Mouse (Mus musculus) C2C12 (cell line): ENCODE measurements around the gene Fer. TPM values are rescaled to one million over a fixed set of nuclear protein-coding genes. Genes with fewer than 3 reads are reported as not detected.
A peak's percentile ranks its signal among the peaks of the same experiment; 100 is the strongest.

Experiments used
- H3K27me3 ChIP-seq: one replicate; pipeline ENCODE4 v1.6.1; 2011; ENCODE audit not compliant: control insufficient read depth, insufficient read depth, insufficient read length
- H3K36me3 ChIP-seq: one replicate; pipeline ENCODE4 v1.6.1; 2011; ENCODE audit not compliant: control insufficient read depth, insufficient read depth
- H3K4me3 ChIP-seq: one replicate; pipeline ENCODE4 v1.5.1; 2011; ENCODE audit warnings: mild to moderate bottlenecking, control low read depth; ENCODE audit not compliant: poor library complexity, insufficient read depth, severe bottlenecking
- H3K79me2 ChIP-seq: one replicate; pipeline ENCODE4 v1.6.1; 2011; ENCODE audit not compliant: control insufficient read depth, insufficient read depth
- H3K79me3 ChIP-seq: one replicate; pipeline ENCODE4 v1.6.1; 2011; ENCODE audit warnings: low read depth, control low read depth
- H3ac ChIP-seq: one replicate; pipeline ENCODE3; 2011; ENCODE audit warnings: low read depth; ENCODE audit not compliant: control insufficient read depth, insufficient read length
- CEBPB ChIP-seq: IDR thresholded peaks from one replicate; pipeline ENCODE4 v1.6.1; 2011; ENCODE audit warnings: low read depth, mild to moderate bottlenecking, control low read depth, moderate library complexity
- CTCF ChIP-seq: IDR thresholded peaks from one replicate; pipeline ENCODE4 v1.5.1; 2011; ENCODE audit not compliant: control insufficient read depth, insufficient read depth, insufficient read length
- FOSL1 ChIP-seq: IDR thresholded peaks from one replicate; pipeline ENCODE4 v1.8.0; 2011; ENCODE audit warnings: mild to moderate bottlenecking, low read length; ENCODE audit not compliant: poor library complexity, insufficient read depth, severe bottlenecking
- MAX ChIP-seq: IDR thresholded peaks from one replicate; pipeline ENCODE4 v1.6.1; 2011; ENCODE audit warnings: mild to moderate bottlenecking, control low read depth
- MYOD1 ChIP-seq: IDR thresholded peaks from one replicate; pipeline ENCODE4 v1.6.1; 2011; ENCODE audit warnings: low read depth; ENCODE audit not compliant: control insufficient read depth, insufficient read length
- MYOG ChIP-seq: IDR thresholded peaks from one replicate; pipeline ENCODE4 v1.6.1; 2011; ENCODE audit not compliant: control insufficient read depth, insufficient read length; ENCODE audit errors: extremely low read depth
- USF1 ChIP-seq: IDR thresholded peaks from one replicate; pipeline ENCODE4 v1.6.1; 2011; ENCODE audit warnings: low read depth, mild to moderate bottlenecking, control low read depth, moderate library complexity
- polyA plus RNA-seq: library from polyadenylated mRNA; unstranded; fragments of >200 nt; fragmentation: generic; extraction: Trizol; gene quantifications from one replicate; pipeline ENCODE4 v1.2.1, GENCODE M21; 2012; ENCODE audit warnings: missing spikeins

Gene Fer
- polyA plus RNA-seq, 1 experiment: 8.8 TPM

DNA sequence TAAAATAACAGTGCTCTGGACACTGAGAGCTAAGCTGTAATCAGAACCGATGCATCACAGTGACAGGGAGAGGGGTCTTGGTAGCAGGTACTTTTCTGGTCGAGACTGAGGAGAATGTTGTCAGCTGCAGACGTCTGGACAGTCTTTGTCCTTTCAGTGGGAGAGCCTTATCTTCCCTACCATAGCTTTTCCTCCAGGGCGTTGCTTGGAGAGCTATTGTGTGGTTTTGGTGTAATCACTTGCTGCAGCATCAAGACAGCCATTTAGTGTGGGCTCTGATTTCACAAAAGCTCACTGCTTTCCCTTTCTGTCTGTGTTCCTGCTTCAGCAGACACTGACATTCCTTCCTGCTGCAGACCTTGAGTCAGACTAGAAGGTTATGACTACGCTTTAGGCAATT, 107.4 kb downstream of the Fer start:
- H3K79me3 ChIP-seq: no peaks in the 10 kb centered on the region
- H3ac ChIP-seq: peak overlapping the region; percentile 6
- TF ChIP-seq MAX (no peak), USF1 (no peak), MYOG (no peak), MYOD1 (no peak), FOSL1 (no peak), CEBPB (no peak)
- H3K79me2 ChIP-seq: no peaks in the 10 kb centered on the region
- no peak overlapping the region for H3K4me3 ChIP-seq
- no peaks in the 10 kb centered on the region for H3K27me3 ChIP-seq
- peaks cover 4% of the 10 kb centered on the region for H3K36me3 ChIP-seq

DNA sequence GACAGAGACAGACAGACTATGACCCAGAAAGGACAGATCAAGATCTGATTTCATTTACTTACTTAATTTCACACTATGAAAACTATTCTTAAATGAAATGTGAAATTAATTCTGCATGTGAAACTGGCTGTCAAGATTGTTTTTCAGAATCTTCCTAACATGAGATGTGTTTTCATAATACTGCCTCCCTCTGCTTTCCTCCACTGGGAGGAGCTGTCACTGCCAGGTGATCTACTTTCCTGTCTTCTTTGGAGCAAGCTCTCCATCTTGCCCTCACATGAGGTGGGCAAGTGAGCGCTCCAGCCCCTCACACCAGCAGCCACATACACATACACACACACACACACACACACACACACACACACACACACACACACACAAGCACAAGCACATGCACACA, 108.1 kb downstream of the Fer start:
- Histone ChIP-seq H3K4me3 (no peak overlapping the region), H3K79me3 (no peaks in the 10 kb centered on the region), H3K27me3 (no peaks in the 10 kb centered on the region), H3K36me3 (peaks cover 4% of the 10 kb centered on the region), H3K79me2 (no peaks in the 10 kb centered on the region), H3ac (no peak overlapping the region)
- TF ChIP-seq MAX: no peak
- no peak for TF ChIP-seq CEBPB
- no peak for TF ChIP-seq MYOD1
- no peak for TF ChIP-seq CTCF
- TF ChIP-seq FOSL1: no peak
- TF ChIP-seq MYOG: no peak
- no peak for TF ChIP-seq USF1

DNA sequence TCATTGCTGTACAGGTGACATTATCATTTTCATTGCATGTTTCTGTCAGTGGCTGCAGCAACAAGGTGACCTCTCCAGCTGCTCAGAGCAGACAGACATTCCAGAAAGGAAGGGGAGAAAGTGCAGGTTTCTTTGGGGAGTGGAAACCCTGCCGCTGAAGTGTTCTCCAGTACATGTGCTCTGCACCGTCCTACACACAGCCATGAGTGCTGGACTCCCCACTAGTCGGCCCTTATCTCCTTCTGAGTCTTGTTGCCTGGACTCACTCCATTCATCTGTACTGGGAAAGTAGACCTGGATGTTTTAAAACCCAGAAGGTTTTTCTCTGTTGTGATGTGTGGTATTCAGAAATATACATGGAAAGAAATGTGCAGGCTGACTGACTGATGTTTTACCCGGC, 109.3 kb downstream of the Fer start:
- Histone ChIP-seq H3K4me3 (no peak overlapping the region), H3K27me3 (no peaks in the 10 kb centered on the region)

DNA sequence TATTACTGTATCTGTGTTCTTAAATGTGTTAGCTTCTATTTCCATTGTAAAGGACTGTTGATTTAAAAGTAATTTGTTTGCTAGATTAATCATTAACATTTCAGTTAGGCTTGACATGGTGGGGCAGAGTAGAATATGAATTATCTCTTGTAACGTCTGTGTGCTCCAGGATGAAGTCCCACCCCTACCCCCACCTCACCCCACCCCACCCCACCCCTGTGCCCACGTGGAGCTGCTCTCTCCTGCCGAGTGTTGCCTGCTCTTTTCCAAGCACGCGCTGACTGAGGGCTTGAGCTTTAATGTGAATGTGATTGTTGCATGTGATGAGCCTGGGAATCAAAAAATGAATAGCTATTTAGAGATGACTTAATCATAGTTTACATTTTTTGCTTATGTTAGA, 110.9 kb downstream of the Fer start:
- Histone ChIP-seq H3K79me3 (no peaks in the 10 kb centered on the region), H3K4me3 (no peak overlapping the region)

More for the DNA sequence above, 109.3 kb downstream of the Fer start:
- H3K79me3 ChIP-seq: no peaks in the 10 kb centered on the region
- H3K36me3 ChIP-seq: peaks cover 4% of the 10 kb centered on the region
- no peak overlapping the region for H3ac ChIP-seq
- TF ChIP-seq MYOD1 (no peak), CTCF (no peak), FOSL1 (no peak), MAX (no peak), MYOG (no peak), CEBPB (no peak), USF1 (no peak)
- no peaks in the 10 kb centered on the region for H3K79me2 ChIP-seq

DNA sequence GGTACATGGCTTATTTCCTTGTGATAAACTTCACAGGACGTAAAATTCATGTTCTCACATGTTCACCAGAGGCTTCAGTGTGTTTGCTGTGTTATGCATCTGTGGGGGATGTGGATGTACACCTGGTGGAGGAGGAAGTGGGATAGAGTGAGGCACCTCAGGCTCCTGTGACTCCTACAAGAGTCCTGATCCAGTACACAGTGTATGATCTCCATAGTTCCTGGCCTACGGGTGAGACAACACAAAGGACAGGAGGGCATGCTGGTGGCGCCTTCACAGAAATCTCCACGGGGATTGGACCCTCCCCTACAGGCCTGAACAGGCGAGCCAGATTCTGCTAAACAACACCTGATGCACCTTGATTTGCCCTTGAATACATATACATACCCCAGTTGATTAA, 111.4 kb downstream of the Fer start:
- Histone ChIP-seq H3K4me3 (no peak overlapping the region), H3K27me3 (no peaks in the 10 kb centered on the region), H3K36me3 (peaks cover 3% of the 10 kb centered on the region), H3K79me2 (no peaks in the 10 kb centered on the region), H3ac (no peak overlapping the region), H3K79me3 (no peaks in the 10 kb centered on the region)
- TF ChIP-seq FOSL1 (no peak), CEBPB (no peak), CTCF (no peak), USF1 (no peak), MYOD1 (no peak), MYOG (no peak), MAX (no peak)

More for the DNA sequence above, 110.9 kb downstream of the Fer start:
- TF ChIP-seq USF1 (no peak), MAX (no peak), FOSL1 (no peak), MYOD1 (no peak), MYOG (no peak), CTCF (no peak), CEBPB (no peak)
- Histone ChIP-seq H3ac (no peak overlapping the region), H3K79me2 (no peaks in the 10 kb centered on the region), H3K36me3 (peaks cover 4% of the 10 kb centered on the region), H3K27me3 (no peaks in the 10 kb centered on the region)

- no peak overlapping the region for H3ac ChIP-seq
Observed at GRCm38 (mm10) chr17:63978794-63979571, 116.1 kb downstream of the Fer start.

More at GRCm38 (mm10) chr17:63978794-63979571, 116.1 kb downstream of the Fer start:
- no peaks in the 10 kb centered on the region for H3K27me3 ChIP-seq
- no peaks in the 10 kb centered on the region for H3K79me2 ChIP-seq
- H3K79me3 ChIP-seq: no peaks in the 10 kb centered on the region
- H3K36me3 ChIP-seq: no peaks in the 10 kb centered on the region
- no peak for TF ChIP-seq MYOD1
- no peak for TF ChIP-seq CEBPB
- no peak for TF ChIP-seq CTCF
- no peak overlapping the region for H3K4me3 ChIP-seq
